Mouse (Mus musculus) retina, postnatal 1 day (tissue): ENCODE results near the gene Armh1.
"Not testable (repeated sequence)": the region's sequence is repeated elsewhere in the genome, so short reads cannot be mapped to it uniquely, and the experiment has no call there.

ENCODE experiments used
- DNase-seq: peaks from one replicate; pipeline ENCODE4 v3.0.0-alpha.2; 2012

Armh1 gene

GRCm38 (mm10) chr4:117267831-117268437 is 16.0 kb upstream of the Armh1 start:
- DNase-seq = no peak

- peak; percentile 83 for DNase-seq
Measured at GRCm38 (mm10) chr4:117267284-117267683, 15.4 kb upstream of the Armh1 start.

GRCm38 (mm10) chr4:117262987-117263386 is 11.1 kb upstream of the Armh1 start:
- peak; percentile 70 for DNase-seq

- DNase-seq = no peak
Measured at GRCm38 (mm10) chr4:117262101-117262913, 10.4 kb upstream of the Armh1 start.

- no peak for DNase-seq
Measured at GRCm38 (mm10) chr4:117261222-117261621, 9.3 kb upstream of the Armh1 start.

GRCm38 (mm10) chr4:117259909-117260308 is 8.0 kb upstream of the Armh1 start:
- DNase-seq = not testable (repeated sequence)

- no peak for DNase-seq
Measured at GRCm38 (mm10) chr4:117254672-117255071, 2.7 kb upstream of the Armh1 start.

GRCm38 (mm10) chr4:117254017-117254627 is 2.2 kb upstream of the Armh1 start:
- no peak for DNase-seq

- DNase-seq = no peak
Measured at GRCm38 (mm10) chr4:117253218-117254016, 1.5 kb upstream of the Armh1 start.

- no peak for DNase-seq
Measured at GRCm38 (mm10) chr4:117252755-117253154, 830 bp upstream of the Armh1 start.

GRCm38 (mm10) chr4:117252351-117252750 is 426 bp upstream of the Armh1 start:
- no peak for DNase-seq

GRCm38 (mm10) chr4:117250982-117251381 is 943 bp downstream of the Armh1 start:
- DNase-seq = no peak

GRCm38 (mm10) chr4:117240867-117241266 is 11.1 kb downstream of the Armh1 start:
- DNase-seq = no peak

- DNase-seq = no peak
Measured at GRCm38 (mm10) chr4:117239153-117239552, 12.8 kb downstream of the Armh1 start.

GRCm38 (mm10) chr4:117235822-117236221 is 16.1 kb downstream of the Armh1 start:
- no peak for DNase-seq

- DNase-seq = no peak
Measured at GRCm38 (mm10) chr4:117234166-117234741, 17.7 kb downstream of the Armh1 start.

- DNase-seq = no peak
Measured at GRCm38 (mm10) chr4:117231208-117231607, 20.7 kb downstream of the Armh1 start.

GRCm38 (mm10) chr4:117230331-117230730 is 21.6 kb downstream of the Armh1 start:
- DNase-seq = peak; percentile 25

GRCm38 (mm10) chr4:117229590-117229989 is 22.3 kb downstream of the Armh1 start:
- DNase-seq = no peak

- no peak for DNase-seq
Measured at GRCm38 (mm10) chr4:117225250-117225649, 26.7 kb downstream of the Armh1 start.

GRCm38 (mm10) chr4:117224122-117224521 is 27.8 kb downstream of the Armh1 start:
- no peak for DNase-seq

- no peak for DNase-seq
Measured at GRCm38 (mm10) chr4:117223001-117223400, 28.9 kb downstream of the Armh1 start.

GRCm38 (mm10) chr4:117221836-117222235 is 30.1 kb downstream of the Armh1 start:
- DNase-seq = no peak
